Mouse (Mus musculus): ENCODE measurements around the gene Sec13.
A peak's percentile ranks its signal among the peaks of the same experiment; 100 is the strongest.

- peak; percentile 91 for TF ChIP-seq CEBPB (IDR thresholded peaks at IDR 0.05; ENCODE audit: low read depth)
- no peak for TF ChIP-seq CTCF (IDR thresholded peaks at IDR 0.05; ENCODE audit: control insufficient read depth, insufficient read depth, insufficient read length)
Measured at GRCm38 (mm10) chr6:113690400-113691083, 50.0 kb downstream of the Sec13 start.
